Mouse (Mus musculus) limb, embryonic 14.5 days (tissue): ENCODE results near the gene Vil1. TPM values are rescaled to one million over a fixed set of nuclear protein-coding genes. Genes with fewer than 3 reads are reported as not detected.
A peak's percentile ranks its signal among the peaks of the same experiment; 100 is the strongest.

Source experiments
- ATAC-seq: fragments of 200-750 bp; cut with Nextera tagmentation; 2 replicates; pipeline ENCODE4 v1.8.0; 2017; ENCODE audit warnings: low read depth, moderate number of reproducible peaks, moderate TSS enrichment; ENCODE audit not compliant: low FRiP score
- DNase-seq: peaks from one replicate; pipeline ENCODE4 v3.0.0-alpha.2; 2015; ENCODE audit warnings: low spot score
- H3K27ac ChIP-seq: fragments of 300-500 bp; sonication (generic); replicated peaks from 2 replicates; pipeline ENCODE4 v1.5.1; 2014; ENCODE audit warnings: low read depth, mild to moderate bottlenecking, low read length, moderate library complexity, mixed read lengths
- H3K27me3 ChIP-seq: fragments of 300-500 bp; sonication (generic); 2 replicates; pipeline ENCODE4 v1.6.1; 2014; ENCODE audit warnings: low read length, mixed read lengths; ENCODE audit not compliant: control insufficient read depth, insufficient read depth
- H3K36me3 ChIP-seq: fragments of 300-500 bp; sonication (generic); 2 replicates; pipeline ENCODE4 v1.6.1; 2014; ENCODE audit warnings: mild to moderate bottlenecking, low read length, moderate library complexity, mixed read lengths; ENCODE audit not compliant: control insufficient read depth, insufficient read depth
- H3K4me1 ChIP-seq: fragments of 300-500 bp; sonication (generic); 2 replicates; pipeline ENCODE4 v1.6.1; 2014; ENCODE audit warnings: antibody characterized with exemption, low read length, mixed read lengths; ENCODE audit not compliant: control insufficient read depth, insufficient read depth
- H3K4me2 ChIP-seq: fragments of 300-500 bp; sonication (generic); replicated peaks from 2 replicates; pipeline ENCODE4 v1.6.1; 2014; ENCODE audit warnings: low read depth, mild to moderate bottlenecking, low read length, moderate library complexity; ENCODE audit not compliant: severe bottlenecking
- H3K4me3 ChIP-seq: fragments of 300-500 bp; sonication (generic); replicated peaks from 2 replicates; pipeline ENCODE4 v1.5.1; 2014; ENCODE audit warnings: low read length
- H3K9ac ChIP-seq: fragments of 300-500 bp; sonication (generic); 2 replicates; pipeline ENCODE4 v1.6.1; 2014; ENCODE audit warnings: mild to moderate bottlenecking, low read depth, low read length, moderate library complexity; ENCODE audit not compliant: severe bottlenecking
- H3K9me3 ChIP-seq: fragments of 300-500 bp; sonication (generic); 2 replicates; pipeline ENCODE4 v1.6.1; 2016; ENCODE audit warnings: low read length; ENCODE audit not compliant: control insufficient read depth
- POLR2A ChIP-seq: fragments of 200-500 bp; IDR thresholded peaks from 2 replicates; pipeline ENCODE4 v1.8.0; 2012; ENCODE audit warnings: inconsistent platforms, mild to moderate bottlenecking, moderate library complexity, borderline replicate concordance; ENCODE audit not compliant: insufficient read depth, insufficient read length; ENCODE audit errors: extremely low read depth
- WGBS: fragments of 180-500 bp; shearing (Covaris S2); extraction: QIAGEN DNeasy Blood & Tissue Kit; methylation state at CpG from one replicate; pipeline ENCODE4 v1.1.7; 2014; 5-methylcytosine and 5-hydroxymethylcytosine counted together
- polyA plus RNA-seq, 2 experiments: library from polyadenylated mRNA; depleted of rRNA in 1 of 2; stranded (reverse) in 1 of 2; unstranded in 1 of 2; fragments of >200 nt; fragmentation: Nextera tagmentation in 1 of 2; extraction: Ambion mirVana in 1 of 2; gene quantifications; 2 replicates each; pipeline versions ENCODE4 v1.2.1 to v1.2.3; 2012 to 2014

Gene Vil1
- polyA plus RNA-seq, 2 experiments = 0.10 to 0.14 TPM

- DNase-seq (no peak), ATAC-seq (no peak)
- TF ChIP-seq POLR2A = no peak
- peak overlapping the region; percentile 62; the same call in 1 of the 2 replicates for H3K9ac ChIP-seq
- H3K4me3 ChIP-seq = peak overlapping the region; percentile 51
- no peaks in the 10 kb centered on the region for H3K36me3 ChIP-seq
- 54% methylated on average over 15 of the region's 15 CpGs for WGBS
- peak overlapping the region; percentile 98 for H3K27ac ChIP-seq
- H3K9me3 ChIP-seq = no peaks in the 10 kb centered on the region
- peaks cover 12% of the 10 kb centered on the region for H3K4me1 ChIP-seq
- H3K4me2 ChIP-seq = peak overlapping the region; percentile 66; the same call in 1 of the 2 replicates
- H3K27me3 ChIP-seq = no peaks in the 10 kb centered on the region
These were observed 21.7 kb upstream of the Vil1 start for GRCm38 (mm10) chr1:74387386-74387988.

GRCm38 (mm10) chr1:74388398-74388920, 20.7 kb upstream of the Vil1 start:
- no peak for DNase-seq
- TF ChIP-seq POLR2A = no peak
- no peak for ATAC-seq
- whole genome bisulfite sequencing = 74% methylated on average over 7 of the region's 7 CpGs
- no peak overlapping the region for H3K4me2 ChIP-seq
- H3K4me3 ChIP-seq = no peak overlapping the region
- H3K9me3 ChIP-seq = no peaks in the 10 kb centered on the region
- H3K4me1 ChIP-seq = peaks cover 21% of the 10 kb centered on the region
- H3K36me3 ChIP-seq = peaks cover 5% of the 10 kb centered on the region
- H3K9ac ChIP-seq = no peak overlapping the region
- H3K27ac ChIP-seq = no peak overlapping the region
- H3K27me3 ChIP-seq = no peaks in the 10 kb centered on the region

- ATAC-seq (no peak), DNase-seq (peak; percentile 68)
- no peak for TF ChIP-seq POLR2A
- peak overlapping the region; percentile 96 for H3K4me2 ChIP-seq
- no peaks in the 10 kb centered on the region for H3K27me3 ChIP-seq
- H3K4me3 ChIP-seq = peak overlapping the region; percentile 76
- H3K9me3 ChIP-seq = no peaks in the 10 kb centered on the region
- peaks cover 19% of the 10 kb centered on the region for H3K36me3 ChIP-seq
- 5% methylated on average over 29 of the region's 29 CpGs for WGBS
- peak overlapping the region; percentile 38; the same call in 1 of the 2 replicates for H3K9ac ChIP-seq
- peak overlapping the region; percentile 96 for H3K27ac ChIP-seq
- peaks cover 22% of the 10 kb centered on the region for H3K4me1 ChIP-seq
These were observed 19.3 kb upstream of the Vil1 start for GRCm38 (mm10) chr1:74389831-74390286.

GRCm38 (mm10) chr1:74390287-74390906, 18.8 kb upstream of the Vil1 start:
- Histone ChIP-seq H3K9ac (peak overlapping the region; percentile 38; the same call in 1 of the 2 replicates), H3K36me3 (peaks cover 24% of the 10 kb centered on the region), H3K4me1 (peaks cover 22% of the 10 kb centered on the region), H3K4me3 (peak overlapping the region; percentile 76), H3K27me3 (no peaks in the 10 kb centered on the region), H3K4me2 (peak overlapping the region; percentile 96), H3K27ac (peak overlapping the region; percentile 96), H3K9me3 (no peaks in the 10 kb centered on the region)
- no peak for TF ChIP-seq POLR2A
- peak; percentile 67 for DNase-seq
- WGBS = 6% methylated on average over 21 of the region's 21 CpGs
- ATAC-seq = no peak

GRCm38 (mm10) chr1:74390924-74391748, 18.0 kb upstream of the Vil1 start, which contains the start of gene Ctdsp1:
TSS of gene Ctdsp1 (plus strand) at chr1:74391509.
- peak; percentile 98 for DNase-seq
- H3K27me3 ChIP-seq = no peaks in the 10 kb centered on the region
- H3K4me2 ChIP-seq = peak within 1 kb of the TSS; percentile 96
- peaks cover 22% of the 10 kb centered on the region for H3K4me1 ChIP-seq
- TF ChIP-seq POLR2A = no peak
- WGBS = 4% methylated on average over 30 of the region's 51 CpGs
- H3K4me3 ChIP-seq = peak within 1 kb of the TSS; percentile 76
- H3K27ac ChIP-seq = peak within 1 kb of the TSS; percentile 96
- H3K9ac ChIP-seq = peak within 1 kb of the TSS; percentile 94
- H3K9me3 ChIP-seq = no peaks in the 10 kb centered on the region
- peak; percentile 82 for ATAC-seq
- H3K36me3 ChIP-seq = peaks cover 25% of the 10 kb centered on the region
